Mouse (Mus musculus) forebrain, embryonic 14.5 days (tissue): ENCODE data around the gene Tcaim. TPM values are rescaled to one million over a fixed set of nuclear protein-coding genes. Genes with fewer than 3 reads are reported as not detected.
A peak's percentile ranks its signal among the peaks of the same experiment; 100 is the strongest.
"Not testable (repeated sequence)": the region's sequence is repeated elsewhere in the genome, so short reads cannot be mapped to it uniquely, and the experiment has no call there.

ENCODE experiments used
- ATAC-seq: fragments of 200-750 bp; cut with Nextera tagmentation; 2 replicates; pipeline ENCODE4 v1.8.0; 2017; ENCODE audit warnings: mild to moderate bottlenecking, moderate library complexity
- DNase-seq: peaks from one replicate; pipeline ENCODE4 v3.0.0-alpha.2; 2015; ENCODE audit warnings: low spot score
- H3K27ac ChIP-seq: fragments of 300-500 bp; sonication (generic); 2 replicates; pipeline ENCODE4 v1.5.1; 2014; ENCODE audit warnings: low read depth, mild to moderate bottlenecking, control low read depth, low read length, moderate library complexity
- H3K27me3 ChIP-seq: fragments of 300-500 bp; sonication (generic); replicated peaks from 2 replicates; pipeline ENCODE4 v1.6.1; 2014; ENCODE audit warnings: low read length, control low read depth, mixed read lengths; ENCODE audit not compliant: control insufficient read depth, insufficient read depth
- H3K36me3 ChIP-seq: fragments of 300-500 bp; sonication (generic); 2 replicates; pipeline ENCODE4 v1.6.1; 2014; ENCODE audit warnings: low read length, control low read depth; ENCODE audit not compliant: control insufficient read depth, insufficient read depth
- H3K4me1 ChIP-seq: fragments of 300-500 bp; sonication (generic); 2 replicates; pipeline ENCODE4 v1.6.1; 2014; ENCODE audit warnings: antibody characterized with exemption, low read length, control low read depth; ENCODE audit not compliant: control insufficient read depth, insufficient read depth
- H3K4me2 ChIP-seq: fragments of 300-500 bp; sonication (generic); 2 replicates; pipeline ENCODE4 v1.6.1; 2014; ENCODE audit warnings: mild to moderate bottlenecking, control low read depth, low read length
- H3K4me3 ChIP-seq: fragments of 300-500 bp; sonication (generic); 2 replicates; pipeline ENCODE4 v1.5.1; 2014; ENCODE audit warnings: low read depth, low read length, control low read depth
- H3K9ac ChIP-seq: fragments of 300-500 bp; sonication (generic); 2 replicates; pipeline ENCODE4 v1.6.1; 2014; ENCODE audit warnings: mild to moderate bottlenecking, low read length, control low read depth, moderate library complexity
- H3K9me3 ChIP-seq: fragments of 300-500 bp; sonication (generic); replicated peaks from 2 replicates; pipeline ENCODE4 v1.6.1; 2016; ENCODE audit warnings: low read length, control low read depth, mixed read lengths; ENCODE audit not compliant: control insufficient read depth
- WGBS: fragments of 180-500 bp; shearing (Covaris S2); extraction: QIAGEN DNeasy Blood & Tissue Kit; methylation state at CpG from one replicate; pipeline ENCODE4 v1.1.7; 2014; 5-methylcytosine and 5-hydroxymethylcytosine counted together
- polyA plus RNA-seq: library from polyadenylated mRNA; unstranded; fragments of >200 nt; fragmentation: Nextera tagmentation; extraction: Ambion mirVana; gene quantifications from 2 replicates; pipeline ENCODE4 v1.2.1, GENCODE M21; 2014

The Tcaim gene
- polyA plus RNA-seq, 1 experiment from 2014 or later = 6.3 TPM

DNA sequence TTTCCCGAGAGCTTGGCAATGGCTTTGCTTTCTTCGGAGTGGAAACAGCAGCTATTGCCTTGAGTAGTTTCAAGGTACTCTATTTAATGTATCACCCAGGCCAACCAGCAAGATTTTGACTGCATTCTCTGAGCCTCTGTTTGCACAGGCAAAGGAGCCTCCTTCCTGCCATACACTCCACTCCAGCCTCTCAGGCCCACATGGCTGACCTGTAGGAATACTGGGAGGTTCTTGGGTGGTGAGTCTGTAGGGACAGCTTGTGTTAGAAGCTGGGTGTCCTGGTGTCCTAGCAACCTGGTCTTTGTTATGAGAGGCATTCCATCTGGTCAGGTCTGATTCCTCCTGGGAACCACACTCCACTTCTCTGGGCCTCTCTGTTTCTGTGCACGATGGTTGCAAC is 38.4 kb downstream of the Tcaim start, which contains the start of gene Gm35549:
TSS of gene Gm35549 (minus strand) at position 276 of the 400 bp plus-strand sequence.
- Histone ChIP-seq H3K9me3 (no peaks in the 10 kb centered on the region), H3K4me3 (no peak within 1 kb of the TSS), H3K36me3 (0 out of 2 replicates have a peak, but pooled peaks cover 3% of the 10 kb centered on the region), H3K9ac (no peak within 1 kb of the TSS), H3K4me2 (no peak within 1 kb of the TSS), H3K27me3 (no peaks in the 10 kb centered on the region), H3K4me1 (peaks cover 3% of the 10 kb centered on the region; the same call in 1 of the 2 replicates), H3K27ac (no peak within 1 kb of the TSS)
- 71% methylated on average over 3 of the region's 3 CpGs for WGBS
- DNase-seq (no peak), ATAC-seq (no peak)

DNA sequence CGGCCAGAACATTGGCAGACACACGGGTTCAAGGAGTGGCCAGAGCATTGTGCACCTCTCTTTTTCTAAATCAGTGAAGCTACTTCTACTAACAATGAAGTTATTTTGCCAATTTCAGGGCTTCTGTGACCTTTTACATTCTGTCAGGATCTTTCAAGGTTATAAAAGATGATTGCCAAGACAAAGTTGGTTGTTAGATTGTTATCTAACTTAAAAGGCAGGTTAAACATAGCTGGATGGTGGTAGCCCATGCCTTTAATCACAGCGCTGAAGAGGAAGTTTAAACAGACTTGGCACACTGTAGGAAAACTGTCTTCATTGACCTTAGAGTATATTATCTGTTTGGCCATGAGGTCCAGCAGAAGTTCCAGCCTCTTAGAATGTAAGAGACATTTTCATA is 40.3 kb downstream of the Tcaim start:
- no peak overlapping the region for H3K27ac ChIP-seq
- no peaks in the 10 kb centered on the region for H3K27me3 ChIP-seq
- no peak for ATAC-seq
- no peak for DNase-seq
- H3K9me3 ChIP-seq = no peaks in the 10 kb centered on the region
- no peak overlapping the region for H3K4me2 ChIP-seq
- H3K4me1 ChIP-seq = peaks cover 3% of the 10 kb centered on the region; the same call in 1 of the 2 replicates
- H3K9ac ChIP-seq = no peak overlapping the region
- H3K4me3 ChIP-seq = no peak overlapping the region
- H3K36me3 ChIP-seq = peaks cover 19% of the 10 kb centered on the region
- WGBS = 81% methylated on average over 3 of the region's 3 CpGs

DNA sequence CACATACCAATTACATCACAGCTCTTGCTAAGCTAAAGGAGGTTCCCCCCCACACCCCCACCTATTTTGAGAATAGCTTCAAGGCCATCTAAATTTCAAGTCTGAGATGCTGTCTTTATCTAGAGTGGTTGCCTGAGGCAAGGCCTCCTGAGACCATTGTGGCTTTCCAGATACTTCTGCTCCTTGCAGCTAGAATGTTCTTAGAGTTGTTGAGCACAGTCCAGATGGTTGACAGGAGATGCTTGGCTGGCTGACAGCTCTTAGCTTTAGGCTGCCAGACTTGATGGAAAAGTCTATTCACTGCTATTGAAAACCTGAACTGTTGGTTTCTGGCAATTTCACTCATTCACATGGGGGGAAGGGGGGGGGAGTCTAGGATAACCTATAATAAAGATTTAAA is 40.8 kb downstream of the Tcaim start:
- DNase-seq (peak; percentile 77), ATAC-seq (peak; percentile 72)
- Histone ChIP-seq H3K36me3 (peaks cover 24% of the 10 kb centered on the region), H3K4me3 (no peak overlapping the region), H3K27ac (no peak overlapping the region), H3K9me3 (no peaks in the 10 kb centered on the region), H3K4me1 (peaks cover 3% of the 10 kb centered on the region; the same call in 1 of the 2 replicates), H3K4me2 (no peak overlapping the region), H3K27me3 (no peaks in the 10 kb centered on the region), H3K9ac (no peak overlapping the region)

DNA sequence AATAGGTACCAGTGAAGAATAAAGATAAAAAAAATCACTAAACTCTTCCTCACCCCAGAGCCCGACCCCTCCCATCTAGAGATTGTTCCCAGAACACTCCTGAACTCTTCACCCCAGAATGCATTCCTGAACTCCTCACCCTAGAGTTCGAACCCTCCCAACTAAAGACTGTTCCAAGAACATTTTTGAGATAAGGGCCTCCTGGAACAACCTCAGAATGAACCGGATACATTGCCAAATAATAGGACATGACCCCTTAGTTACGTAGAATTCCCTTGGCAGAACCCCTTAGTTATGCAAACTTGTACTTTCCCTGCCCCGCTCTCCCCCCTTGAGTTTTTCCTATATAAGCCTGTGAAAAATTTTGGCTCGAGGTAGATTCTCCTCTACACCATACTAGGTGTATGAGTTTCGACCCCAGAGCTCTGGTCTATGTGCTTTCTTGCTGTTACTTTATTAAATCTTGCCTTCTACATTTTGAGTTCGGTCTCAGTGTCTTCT is 42.5 kb downstream of the Tcaim start:
- peaks cover 42% of the 10 kb centered on the region for H3K36me3 ChIP-seq
- DNase-seq, H3K4me3 ChIP-seq, H3K27ac ChIP-seq, H3K27me3 ChIP-seq, ATAC-seq, H3K4me1 ChIP-seq, H3K9ac ChIP-seq, H3K4me2 ChIP-seq, H3K9me3 ChIP-seq: not testable (repeated sequence)
- 97% methylated on average over 5 of the region's 8 CpGs for WGBS

DNA sequence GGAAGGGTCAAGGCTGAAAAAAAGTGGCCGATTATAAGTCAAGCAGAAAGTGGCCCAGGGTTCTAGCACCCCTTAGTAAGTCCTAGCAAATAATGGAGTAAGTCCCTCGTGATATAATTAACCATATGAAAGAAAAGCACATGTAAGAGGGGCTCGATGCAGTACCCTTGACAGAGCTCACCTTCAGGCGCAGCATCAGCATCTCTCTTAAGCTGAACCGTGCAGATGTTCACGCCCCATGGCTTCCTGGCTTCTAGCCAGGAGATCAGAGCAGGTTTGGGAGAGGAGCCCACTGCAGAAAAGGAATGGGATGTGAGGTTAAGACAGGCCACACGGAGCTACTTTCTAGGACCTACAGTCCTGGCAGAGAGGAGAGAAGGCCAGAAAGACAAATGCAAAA is 49.2 kb downstream of the Tcaim start:
- Histone ChIP-seq H3K36me3 (peaks cover 94% of the 10 kb centered on the region), H3K9me3 (no peaks in the 10 kb centered on the region), H3K4me1 (no peaks in the 10 kb centered on the region), H3K4me3 (no peak overlapping the region), H3K27ac (no peak overlapping the region), H3K9ac (no peak overlapping the region), H3K4me2 (no peak overlapping the region), H3K27me3 (no peaks in the 10 kb centered on the region)
- DNase-seq = no peak
- WGBS = 91% methylated on average over 7 of the region's 7 CpGs
- no peak for ATAC-seq

DNA sequence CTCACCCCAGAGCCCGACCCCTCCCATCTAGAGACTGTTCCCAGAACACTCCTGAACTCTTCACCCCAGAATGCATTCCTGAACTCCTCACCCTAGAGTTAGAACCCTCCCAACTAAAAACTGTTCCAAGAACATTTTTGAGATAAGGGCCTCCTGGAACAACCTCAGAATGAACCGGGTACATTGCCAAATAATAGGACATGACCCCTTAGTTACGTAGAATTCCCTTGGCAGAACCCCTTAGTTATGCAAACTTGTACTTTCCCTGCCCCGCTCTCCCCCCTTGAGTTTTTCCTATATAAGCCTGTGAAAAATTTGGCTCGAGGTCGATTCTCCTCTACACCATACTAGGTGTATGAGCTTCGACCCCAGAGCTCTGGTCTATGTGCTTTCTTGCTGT is 49.8 kb downstream of the Tcaim start:
- 97% methylated on average over 1 of the region's 7 CpGs for whole genome bisulfite sequencing

DNA sequence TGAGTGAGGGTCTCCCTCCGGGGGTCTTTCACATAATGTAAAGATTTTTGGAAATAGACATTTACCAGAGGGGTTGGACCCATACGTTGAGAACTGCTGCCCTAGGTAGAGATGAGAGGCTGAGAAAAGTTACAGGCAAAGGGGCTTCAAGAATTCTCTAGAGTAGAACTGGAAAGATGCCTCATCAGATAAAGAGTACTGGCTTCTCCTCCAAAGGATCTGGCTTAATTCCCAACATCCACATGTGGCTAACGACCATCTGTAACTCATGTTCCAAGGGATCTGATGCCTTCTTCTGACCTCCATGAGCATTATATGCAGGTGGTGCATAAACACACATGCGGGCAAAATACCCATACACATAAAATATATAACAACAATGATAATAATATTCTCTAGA is 50.3 kb downstream of the Tcaim start:
- no peak overlapping the region for H3K4me3 ChIP-seq
- H3K9ac ChIP-seq = no peak overlapping the region
- 93% methylated on average over 4 of the region's 4 CpGs for WGBS
- peaks cover 95% of the 10 kb centered on the region for H3K36me3 ChIP-seq
- ATAC-seq (no peak), DNase-seq (no peak)
- H3K4me1 ChIP-seq = no peaks in the 10 kb centered on the region
- no peaks in the 10 kb centered on the region for H3K9me3 ChIP-seq
- no peak overlapping the region for H3K4me2 ChIP-seq
- no peaks in the 10 kb centered on the region for H3K27me3 ChIP-seq
- H3K27ac ChIP-seq = no peak overlapping the region

More for the DNA sequence above, 49.8 kb downstream of the Tcaim start:
- not testable (repeated sequence) for H3K4me3 ChIP-seq, ATAC-seq, H3K9ac ChIP-seq, H3K4me2 ChIP-seq, H3K4me1 ChIP-seq, H3K27ac ChIP-seq, H3K27me3 ChIP-seq, DNase-seq, H3K9me3 ChIP-seq
- peaks cover 95% of the 10 kb centered on the region for H3K36me3 ChIP-seq

DNA sequence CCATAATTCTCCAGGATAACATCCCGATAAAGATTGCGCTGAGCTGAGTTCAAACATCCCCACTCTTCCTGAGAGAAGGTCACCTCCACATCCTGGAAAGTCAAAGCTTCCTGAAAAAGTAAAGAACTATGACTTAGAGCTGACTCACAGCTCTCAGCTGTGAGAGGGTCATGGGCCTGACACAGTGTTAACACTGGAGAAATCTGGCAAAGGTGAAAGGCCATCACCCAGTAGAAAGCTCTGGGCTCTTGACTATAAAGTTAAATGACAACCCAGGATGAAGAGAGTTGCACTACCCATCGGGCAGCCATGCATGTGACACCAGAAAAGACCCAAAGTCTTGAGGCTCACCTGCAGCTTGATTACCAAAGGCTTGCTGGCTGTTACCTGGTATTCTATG is 51.4 kb downstream of the Tcaim start:
- no peaks in the 10 kb centered on the region for H3K27me3 ChIP-seq
- 0 out of 2 replicates have a peak, but pooled peaks cover 3% of the 10 kb centered on the region for H3K9me3 ChIP-seq
- peaks cover 95% of the 10 kb centered on the region for H3K36me3 ChIP-seq
- no peak overlapping the region for H3K4me3 ChIP-seq
- H3K4me2 ChIP-seq = no peak overlapping the region
- DNase-seq (no peak), ATAC-seq (no peak)
- H3K4me1 ChIP-seq = no peaks in the 10 kb centered on the region
- H3K27ac ChIP-seq = no peak overlapping the region
- H3K9ac ChIP-seq = no peak overlapping the region
- 98% methylated on average over 3 of the region's 3 CpGs for WGBS

DNA sequence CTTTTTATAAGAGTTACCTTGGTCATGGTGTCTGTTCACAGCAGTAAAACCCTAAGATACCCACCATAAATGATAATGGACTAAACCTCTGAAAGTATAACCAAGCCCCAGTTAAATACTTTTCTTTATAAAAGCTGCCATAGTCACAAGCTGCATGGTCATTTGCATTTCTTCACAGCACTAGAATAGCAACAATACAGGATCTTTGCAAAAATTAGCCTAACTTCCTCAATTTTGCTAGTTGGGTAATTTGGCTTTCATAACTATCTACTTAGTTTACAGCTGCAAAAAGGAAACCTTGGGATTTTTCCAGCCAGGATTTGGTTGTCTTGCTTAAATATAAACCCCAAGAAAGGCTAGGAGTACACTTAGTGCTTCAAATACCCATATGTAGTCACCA is 55.4 kb downstream of the Tcaim start:
- H3K36me3 ChIP-seq = peaks cover 62% of the 10 kb centered on the region
- H3K27ac ChIP-seq = no peak overlapping the region
- H3K9ac ChIP-seq = no peak overlapping the region
- no peak overlapping the region for H3K4me3 ChIP-seq
- DNase-seq = no peak
- no peaks in the 10 kb centered on the region for H3K27me3 ChIP-seq
- no peak overlapping the region for H3K4me2 ChIP-seq
- H3K4me1 ChIP-seq = peaks cover 10% of the 10 kb centered on the region
- 0 out of 2 replicates have a peak, but pooled peaks cover 3% of the 10 kb centered on the region for H3K9me3 ChIP-seq
- no peak for ATAC-seq
